Mouse (Mus musculus): Measurements from ENCODE around the gene Dscam. TPM values are rescaled to one million over a fixed set of nuclear protein-coding genes. Genes with fewer than 3 reads are reported as not detected.

Gene Dscam
- polyA plus RNA-seq, 1 experiment from 2014 or later: 2.1 TPM

DNA sequence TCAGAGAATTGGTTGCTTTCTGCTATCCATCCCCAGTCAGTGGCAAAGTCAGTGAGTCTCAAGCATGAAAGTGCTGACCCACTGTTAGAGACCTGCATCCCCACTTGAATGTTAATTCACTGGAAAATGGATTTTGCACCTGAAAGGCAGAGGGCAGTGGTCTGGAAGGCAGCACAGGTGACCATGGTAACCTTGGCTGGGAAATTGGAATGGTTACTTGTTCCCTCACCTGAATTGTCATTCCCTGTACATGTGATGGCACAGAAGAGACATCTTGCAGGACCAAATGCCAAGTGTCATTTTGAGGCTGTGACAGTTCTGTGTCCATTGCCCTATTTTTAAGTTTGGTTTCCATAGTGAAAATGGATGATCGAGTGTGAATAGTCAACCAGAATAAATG lies 434.1 kb downstream of the Dscam start:
- no peaks in the 10 kb centered on the region for H3K36me3 ChIP-seq
- whole genome bisulfite sequencing: 91% methylated on average over 1 of the region's 1 CpGs
- H3K9ac ChIP-seq: no peak overlapping the region
- H3K4me2 ChIP-seq (replicated peaks): no peak overlapping the region
- no peak for ATAC-seq (ENCODE audit: low FRiP score, low read depth)
- no peaks in the 10 kb centered on the region for H3K9me3 ChIP-seq
- H3K4me3 ChIP-seq: no peak overlapping the region
- H3K27ac ChIP-seq: no peak overlapping the region
- no peaks in the 10 kb centered on the region for H3K27me3 ChIP-seq (replicated peaks)
- no peaks in the 10 kb centered on the region for H3K4me1 ChIP-seq

DNA sequence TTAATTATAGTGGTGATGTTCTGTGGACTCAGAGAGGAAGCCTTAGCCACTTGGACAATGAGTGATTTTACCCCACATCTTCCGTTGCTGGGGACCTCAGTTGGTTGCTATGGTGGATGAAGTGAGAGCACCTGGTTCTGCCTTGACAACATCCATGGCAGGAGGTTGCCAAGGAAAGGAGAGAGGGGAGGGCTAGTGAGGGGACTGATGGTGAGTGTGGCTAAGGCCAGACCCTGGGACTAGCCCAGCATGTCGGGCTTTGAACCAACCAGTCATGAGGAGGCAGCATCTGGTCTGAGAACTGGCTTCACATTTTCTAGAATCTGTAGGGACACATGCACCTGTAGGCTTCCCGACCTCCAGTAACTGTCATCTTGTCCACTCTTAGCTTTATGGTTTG lies 439.7 kb downstream of the Dscam start:
- no peaks in the 10 kb centered on the region for H3K9me3 ChIP-seq
- 0 out of 2 replicates have a peak, but pooled peaks cover 6% of the 10 kb centered on the region for H3K4me1 ChIP-seq
- ATAC-seq (ENCODE audit: low FRiP score, low read depth): no peak
- no peak overlapping the region for H3K9ac ChIP-seq
- 77% methylated on average over 3 of the region's 3 CpGs for WGBS
- H3K27me3 ChIP-seq (replicated peaks): no peaks in the 10 kb centered on the region
- H3K27ac ChIP-seq: no peak overlapping the region
- no peak overlapping the region for H3K4me2 ChIP-seq (replicated peaks)
- H3K36me3 ChIP-seq: no peaks in the 10 kb centered on the region
- no peak overlapping the region for H3K4me3 ChIP-seq

DNA sequence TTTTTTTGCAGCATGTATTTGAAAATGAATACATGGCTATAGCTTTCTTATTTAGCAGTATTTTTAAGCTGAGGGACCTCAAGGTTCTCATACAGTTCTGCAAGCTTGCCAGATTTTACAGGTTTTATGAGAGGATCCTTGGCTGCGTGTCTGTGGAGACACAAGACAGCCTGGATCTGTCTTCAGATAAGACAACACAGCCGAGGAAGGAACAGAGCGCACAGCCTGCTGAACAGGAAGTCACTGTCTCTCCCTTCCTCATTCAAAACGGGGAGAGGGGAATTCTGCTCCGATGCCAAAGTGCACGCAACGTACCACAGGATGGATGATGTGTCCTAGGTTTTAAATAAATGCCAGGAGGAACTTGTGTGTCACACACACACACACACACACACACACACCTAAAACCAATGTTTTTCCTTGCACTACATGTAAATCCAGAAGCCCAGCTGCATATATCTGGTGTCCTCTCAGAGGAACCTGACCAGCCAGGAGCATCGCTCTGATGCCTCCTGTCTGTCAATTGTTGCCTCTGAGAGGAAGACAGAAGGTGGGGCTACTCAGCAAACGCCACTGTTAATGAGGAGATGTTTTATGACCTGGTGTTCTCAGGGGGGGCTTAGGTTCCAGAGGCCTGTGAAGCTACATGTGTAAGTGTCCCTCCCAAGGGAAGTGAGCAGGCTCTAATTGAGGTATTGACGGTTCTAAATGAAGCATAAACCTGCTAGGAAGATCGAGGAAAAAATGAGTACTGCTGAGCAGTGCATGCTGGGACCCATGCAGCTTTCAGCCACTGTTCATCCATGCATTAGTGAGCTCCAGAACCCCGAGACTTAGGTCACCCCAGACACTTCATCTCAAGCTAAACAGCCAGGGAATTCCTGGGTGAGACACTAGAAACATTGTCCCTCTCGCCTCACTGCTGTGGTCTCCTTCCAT lies 442.4 kb downstream of the Dscam start:
- Histone ChIP-seq H3K4me3 (no peak overlapping the region), H3K27ac (no peak overlapping the region), H3K4me1 (peaks cover 12% of the 10 kb centered on the region; the same call in 1 of the 2 replicates), H3K27me3 (replicated peaks) (no peaks in the 10 kb centered on the region), H3K36me3 (no peaks in the 10 kb centered on the region), H3K9me3 (no peaks in the 10 kb centered on the region), H3K4me2 (replicated peaks) (no peak overlapping the region), H3K9ac (no peak overlapping the region)
- 54% methylated on average over 13 of the region's 13 CpGs for WGBS
- peak; percentile 48; the same call in 1 of the 2 replicates for ATAC-seq (ENCODE audit: low FRiP score, low read depth)

- Histone ChIP-seq H3K4me2 (replicated peaks) (no peak overlapping the region), H3K27ac (no peak overlapping the region), H3K36me3 (no peaks in the 10 kb centered on the region), H3K9me3 (no peaks in the 10 kb centered on the region), H3K9ac (no peak overlapping the region), H3K4me3 (no peak overlapping the region), H3K27me3 (replicated peaks) (no peaks in the 10 kb centered on the region), H3K4me1 (peaks cover 12% of the 10 kb centered on the region; the same call in 1 of the 2 replicates)
- ATAC-seq (ENCODE audit: low FRiP score, low read depth): no peak; the same call in 1 of the 2 replicates
- WGBS: 83% methylated on average over 8 of the region's 8 CpGs
These were observed 445.4 kb downstream of the Dscam start for GRCm38 (mm10) chr16:96725071-96725724.

DNA sequence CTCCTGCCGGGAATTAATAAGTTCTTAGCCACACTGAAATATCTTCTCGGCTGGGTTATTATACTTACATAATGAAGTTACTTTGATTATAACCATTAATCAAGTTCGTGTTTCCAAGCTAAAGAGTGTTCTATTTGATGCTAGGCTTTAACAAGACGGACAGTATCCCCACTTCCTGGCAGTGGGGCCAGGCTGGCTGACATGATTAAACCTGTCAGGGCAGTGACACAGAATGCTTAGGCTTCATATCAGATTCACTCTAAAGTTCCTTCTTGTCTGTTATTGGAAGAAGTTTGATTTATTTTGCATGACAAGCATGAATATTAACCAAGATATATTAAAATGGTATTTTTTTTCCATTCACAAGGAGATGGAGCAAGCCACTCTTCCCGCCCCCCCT lies 446.0 kb downstream of the Dscam start:
- WGBS: 58% methylated on average over 5 of the region's 5 CpGs
- no peak for ATAC-seq (ENCODE audit: low FRiP score, low read depth)

DNA sequence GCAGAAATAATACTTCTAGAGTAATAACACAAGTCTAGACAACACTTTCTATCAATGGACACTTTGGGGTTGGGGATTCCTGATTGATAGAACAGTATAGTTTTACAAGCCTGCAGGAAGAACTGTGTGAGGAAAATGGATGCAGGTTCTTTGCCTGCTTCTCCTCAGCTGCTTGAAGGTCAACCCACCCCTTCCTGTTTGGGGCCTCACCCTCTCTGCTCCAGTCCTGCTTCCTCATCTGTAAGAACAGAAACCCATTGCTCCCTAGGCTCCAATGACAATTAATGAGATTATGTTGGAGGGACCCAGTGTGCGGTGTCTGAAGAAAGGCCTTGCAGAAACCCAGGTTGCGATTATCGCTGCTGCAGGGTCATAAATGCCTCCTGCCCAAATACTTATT lies 446.4 kb downstream of the Dscam start:
- ATAC-seq (ENCODE audit: low FRiP score, low read depth): no peak
- no peak overlapping the region for H3K27ac ChIP-seq
- 61% methylated on average over 3 of the region's 3 CpGs for WGBS
- no peaks in the 10 kb centered on the region for H3K27me3 ChIP-seq (replicated peaks)
- H3K36me3 ChIP-seq: no peaks in the 10 kb centered on the region
- H3K9ac ChIP-seq: no peak overlapping the region
- H3K4me2 ChIP-seq (replicated peaks): no peak overlapping the region
- no peaks in the 10 kb centered on the region for H3K9me3 ChIP-seq
- peaks cover 12% of the 10 kb centered on the region; the same call in 1 of the 2 replicates for H3K4me1 ChIP-seq
- H3K4me3 ChIP-seq: no peak overlapping the region

More for the DNA sequence above, 446.0 kb downstream of the Dscam start:
- Histone ChIP-seq H3K27ac (no peak overlapping the region), H3K27me3 (replicated peaks) (no peaks in the 10 kb centered on the region), H3K4me3 (no peak overlapping the region), H3K4me2 (replicated peaks) (no peak overlapping the region), H3K4me1 (peaks cover 12% of the 10 kb centered on the region; the same call in 1 of the 2 replicates), H3K9ac (no peak overlapping the region), H3K9me3 (no peaks in the 10 kb centered on the region), H3K36me3 (no peaks in the 10 kb centered on the region)

DNA sequence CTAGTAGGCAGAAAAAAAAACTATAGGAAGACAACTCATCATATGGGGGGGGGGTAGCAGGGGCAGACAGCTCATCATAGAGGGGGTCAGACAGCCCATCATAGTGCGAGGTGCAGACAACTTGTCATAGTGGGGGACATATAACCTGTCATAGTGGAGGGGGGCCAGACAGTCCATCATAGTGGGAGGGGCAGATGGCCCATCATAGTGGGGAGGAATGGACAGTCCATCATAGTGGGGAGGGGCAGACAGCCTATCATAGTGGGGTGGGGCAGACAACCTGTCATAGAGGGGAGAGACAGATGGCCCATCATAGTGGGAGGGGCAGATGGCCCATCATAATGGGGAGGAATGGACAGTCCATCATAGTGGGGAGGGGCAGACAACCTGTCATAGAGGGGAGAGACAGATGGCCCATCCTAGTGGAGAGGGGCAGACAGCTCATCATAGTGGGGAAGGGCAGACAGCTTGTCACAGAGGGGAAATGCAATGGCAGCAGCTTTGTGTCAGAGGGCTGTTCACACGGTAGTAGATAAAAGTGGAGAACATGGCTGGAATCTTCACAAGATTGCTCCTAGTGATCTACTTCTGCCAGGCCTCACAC lies 447.4 kb downstream of the Dscam start:
- Histone ChIP-seq H3K9me3 (no peaks in the 10 kb centered on the region), H3K27me3 (replicated peaks) (no peaks in the 10 kb centered on the region), H3K9ac (no peak overlapping the region), H3K4me2 (replicated peaks) (no peak overlapping the region), H3K27ac (no peak overlapping the region), H3K4me3 (no peak overlapping the region), H3K4me1 (peaks cover 8% of the 10 kb centered on the region; the same call in 1 of the 2 replicates), H3K36me3 (no peaks in the 10 kb centered on the region)
- ATAC-seq (ENCODE audit: low FRiP score, low read depth): no peak
- 76% methylated on average over 2 of the region's 2 CpGs for WGBS

- H3K27me3 ChIP-seq (replicated peaks): no peaks in the 10 kb centered on the region
- H3K36me3 ChIP-seq: no peaks in the 10 kb centered on the region
- no peak overlapping the region for H3K4me3 ChIP-seq
- no peak overlapping the region for H3K9ac ChIP-seq
- WGBS: 74% methylated on average over 3 of the region's 3 CpGs
- no peak for ATAC-seq (ENCODE audit: low FRiP score, low read depth)
- H3K4me2 ChIP-seq (replicated peaks): no peak overlapping the region
- H3K4me1 ChIP-seq: peaks cover 6% of the 10 kb centered on the region; the same call in 1 of the 2 replicates
- H3K27ac ChIP-seq: no peak overlapping the region
- H3K9me3 ChIP-seq: no peaks in the 10 kb centered on the region
These were observed 448.4 kb downstream of the Dscam start for GRCm38 (mm10) chr16:96722135-96722534.

DNA sequence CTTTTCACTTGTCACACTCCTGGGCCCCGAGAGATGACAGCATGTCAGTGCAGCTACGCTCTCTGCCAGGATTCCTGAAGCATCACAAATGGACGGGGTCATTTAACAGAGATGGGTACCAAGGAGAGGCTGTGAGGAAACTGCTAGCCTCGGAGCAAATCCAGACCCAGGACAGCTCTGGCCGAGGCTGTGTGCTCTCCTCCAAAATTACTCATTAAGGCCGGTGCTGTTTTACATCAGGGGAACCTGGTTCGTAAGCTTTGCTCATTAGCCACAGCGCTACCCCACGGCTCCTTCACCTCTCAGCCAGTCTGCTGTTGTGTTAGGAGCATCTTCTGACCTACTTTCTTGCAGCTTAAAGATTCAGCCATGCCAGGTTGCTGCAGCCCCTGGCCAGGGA lies 449.3 kb downstream of the Dscam start:
- Histone ChIP-seq H3K4me3 (no peak overlapping the region), H3K36me3 (no peaks in the 10 kb centered on the region), H3K9ac (no peak overlapping the region), H3K27ac (no peak overlapping the region), H3K4me1 (peaks cover 6% of the 10 kb centered on the region; the same call in 1 of the 2 replicates), H3K4me2 (replicated peaks) (no peak overlapping the region), H3K27me3 (replicated peaks) (no peaks in the 10 kb centered on the region), H3K9me3 (no peaks in the 10 kb centered on the region)
- no peak for ATAC-seq (ENCODE audit: low FRiP score, low read depth)
- 82% methylated on average over 9 of the region's 9 CpGs for WGBS

GRCm38 (mm10) chr16:96720666-96721065 lies 449.9 kb downstream of the Dscam start:
- no peak overlapping the region for H3K27ac ChIP-seq
- WGBS: 78% methylated on average over 5 of the region's 5 CpGs

DNA sequence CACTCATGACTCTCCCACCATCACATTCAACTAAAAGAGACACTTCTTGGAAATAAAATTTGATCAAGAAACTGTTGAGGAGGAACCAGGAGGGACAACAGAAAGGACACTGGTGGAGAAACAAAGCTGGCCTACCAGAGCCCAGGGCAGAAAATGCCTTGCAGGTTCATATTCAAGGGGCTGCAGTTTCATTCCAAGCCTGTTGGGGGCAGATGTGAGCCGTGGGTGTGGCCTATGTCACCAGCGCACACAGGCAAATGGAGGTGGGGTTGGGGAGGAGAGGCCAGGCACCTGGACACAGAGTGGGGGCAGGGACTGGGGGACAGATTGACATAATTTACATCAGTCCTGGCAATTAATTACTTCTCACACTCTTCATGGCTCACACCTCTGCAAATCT lies 452.3 kb downstream of the Dscam start:
- Histone ChIP-seq H3K9me3 (no peaks in the 10 kb centered on the region), H3K36me3 (no peaks in the 10 kb centered on the region), H3K4me1 (no peaks in the 10 kb centered on the region), H3K9ac (no peak overlapping the region), H3K27me3 (replicated peaks) (no peaks in the 10 kb centered on the region), H3K4me3 (no peak overlapping the region), H3K4me2 (replicated peaks) (no peak overlapping the region), H3K27ac (no peak overlapping the region)
- ATAC-seq (ENCODE audit: low FRiP score, low read depth): no peak
- 13% methylated on average over 2 of the region's 2 CpGs for WGBS

More at GRCm38 (mm10) chr16:96720666-96721065, 449.9 kb downstream of the Dscam start:
- H3K4me3 ChIP-seq: no peak overlapping the region
- H3K4me2 ChIP-seq (replicated peaks): no peak overlapping the region
- no peaks in the 10 kb centered on the region for H3K36me3 ChIP-seq
- H3K4me1 ChIP-seq: peaks cover 6% of the 10 kb centered on the region; the same call in 1 of the 2 replicates
- no peaks in the 10 kb centered on the region for H3K27me3 ChIP-seq (replicated peaks)
- no peak overlapping the region for H3K9ac ChIP-seq
- H3K9me3 ChIP-seq: no peaks in the 10 kb centered on the region
- ATAC-seq (ENCODE audit: low FRiP score, low read depth): no peak

DNA sequence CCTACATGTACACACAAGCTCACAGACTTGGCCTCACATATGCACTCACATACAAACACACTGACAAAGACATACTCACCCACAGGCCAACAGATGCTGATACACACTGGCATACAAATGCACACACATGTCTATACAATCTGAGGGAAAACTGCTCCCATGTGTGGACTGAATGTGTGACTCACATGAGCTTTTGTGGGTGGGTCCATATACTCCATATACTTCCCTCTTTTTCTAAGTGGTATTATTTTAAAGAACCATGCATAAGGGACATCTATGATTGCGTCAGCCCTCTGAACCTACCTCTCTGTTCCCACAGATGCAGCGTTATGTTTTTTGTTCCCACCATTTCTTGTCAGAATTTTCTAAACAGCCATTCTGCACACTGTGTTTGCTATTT lies 453.9 kb downstream of the Dscam start:
- WGBS: 96% methylated on average over 2 of the region's 2 CpGs
- H3K4me1 ChIP-seq: no peaks in the 10 kb centered on the region
- no peak overlapping the region for H3K9ac ChIP-seq
- H3K4me3 ChIP-seq: no peak overlapping the region
- no peak overlapping the region for H3K4me2 ChIP-seq (replicated peaks)
- no peaks in the 10 kb centered on the region for H3K27me3 ChIP-seq (replicated peaks)
- H3K9me3 ChIP-seq: no peaks in the 10 kb centered on the region
- ATAC-seq (ENCODE audit: low FRiP score, low read depth): no peak
- H3K36me3 ChIP-seq: no peaks in the 10 kb centered on the region
- H3K27ac ChIP-seq: no peak overlapping the region
